Mouse (Mus musculus) megakaryocyte, embryonic 14.5 days (primary cell): ENCODE data around the gene Thop1. TPM values are rescaled to one million over a fixed set of nuclear protein-coding genes. Genes with fewer than 3 reads are reported as not detected.
"Not testable (repeated sequence)": the region's sequence is repeated elsewhere in the genome, so short reads cannot be mapped to it uniquely, and the experiment has no call there.

Experiments
- H3K27me3 ChIP-seq: replicated peaks from 2 replicates; pipeline ENCODE3; 2012; ENCODE audit warnings: inconsistent platforms
- H3K36me3 ChIP-seq: replicated peaks from 2 replicates; pipeline ENCODE3; 2012; ENCODE audit warnings: low read length, inconsistent platforms, mixed read lengths
- H3K4me1 ChIP-seq: 2 replicates; pipeline ENCODE4 v1.6.1; 2012; ENCODE audit warnings: inconsistent platforms
- H3K4me3 ChIP-seq: replicated peaks from 2 replicates; pipeline ENCODE3; 2012; ENCODE audit warnings: moderate library complexity, mild to moderate bottlenecking, inconsistent platforms
- H3K9me3 ChIP-seq: 2 replicates; pipeline ENCODE4 v1.6.1; 2012; ENCODE audit warnings: inconsistent platforms
- FLI1 ChIP-seq: IDR thresholded peaks from 2 replicates; pipeline ENCODE4 v1.6.1; 2012; ENCODE audit warnings: low read length, inconsistent platforms, mixed read lengths
- GATA1 ChIP-seq: IDR thresholded peaks from 3 replicates; pipeline ENCODE4 v1.6.1; 2012; ENCODE audit warnings: mixed read lengths, low read length, inconsistent platforms, borderline replicate concordance
- polyA plus RNA-seq: library from polyadenylated mRNA; stranded (reverse); fragments of >175 nt; gene quantifications from 2 replicates; pipeline ENCODE4 v1.2.3, GENCODE M21; 2012; ENCODE audit warnings: low replicate concordance; ENCODE audit not compliant: insufficient read depth

Thop1 gene
- polyA plus RNA-seq, 1 experiment: 62.3 TPM

GRCm38 (mm10) chr10:81057406-81058130 is 12.3 kb upstream of the Thop1 start:
- Histone ChIP-seq H3K4me3 (peak overlapping the region; percentile 65), H3K9me3 (no peaks in the 10 kb centered on the region), H3K36me3 (peaks cover 57% of the 10 kb centered on the region), H3K4me1 (peaks cover 74% of the 10 kb centered on the region), H3K27me3 (no peaks in the 10 kb centered on the region)
- TF ChIP-seq GATA1 (no peak), FLI1 (no peak)

GRCm38 (mm10) chr10:81058896-81059295 is 10.9 kb upstream of the Thop1 start:
- Histone ChIP-seq H3K27me3 (no peaks in the 10 kb centered on the region), H3K36me3 (peaks cover 44% of the 10 kb centered on the region), H3K9me3 (no peaks in the 10 kb centered on the region), H3K4me3 (peak overlapping the region; percentile 91), H3K4me1 (peaks cover 65% of the 10 kb centered on the region)
- TF ChIP-seq FLI1: no peak
- TF ChIP-seq GATA1: no peak

GRCm38 (mm10) chr10:81059603-81060543 is 10.0 kb upstream of the Thop1 start, which contains the start of gene Sgta:
TSS of gene Sgta (minus strand) at chr10:81060181.
- H3K36me3 ChIP-seq: peaks cover 34% of the 10 kb centered on the region
- no peaks in the 10 kb centered on the region for H3K27me3 ChIP-seq
- no peak for TF ChIP-seq GATA1
- peak; percentile 21; the same call in 1 of the 2 replicates for TF ChIP-seq FLI1
- H3K4me1 ChIP-seq: peaks cover 55% of the 10 kb centered on the region
- H3K4me3 ChIP-seq: peak within 1 kb of the TSS; percentile 91
- no peaks in the 10 kb centered on the region for H3K9me3 ChIP-seq

DNA sequence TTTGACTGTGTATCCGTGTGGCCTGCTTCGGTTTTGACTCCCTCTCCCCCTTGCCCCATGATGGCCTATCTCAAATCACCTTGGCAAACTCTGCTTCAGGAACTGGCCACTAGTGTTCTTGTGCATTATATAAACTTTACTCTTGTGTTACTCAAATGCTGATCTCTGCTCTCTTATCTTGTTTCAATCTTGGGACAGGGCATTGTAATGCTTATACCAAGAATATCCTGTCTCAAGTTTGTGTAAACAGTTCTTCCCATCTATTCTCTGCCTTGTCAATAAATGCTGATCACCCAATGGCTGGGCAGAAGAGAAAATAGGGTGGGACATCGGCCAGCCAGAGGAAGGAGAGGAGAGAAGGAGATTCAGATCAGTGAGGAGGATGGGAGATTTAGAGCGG is 7.1 kb upstream of the Thop1 start:
- TF ChIP-seq GATA1: no peak
- TF ChIP-seq FLI1: no peak
- no peak overlapping the region for H3K4me3 ChIP-seq
- peaks cover 8% of the 10 kb centered on the region for H3K36me3 ChIP-seq
- H3K9me3 ChIP-seq: no peaks in the 10 kb centered on the region
- H3K4me1 ChIP-seq: peaks cover 27% of the 10 kb centered on the region
- H3K27me3 ChIP-seq: no peaks in the 10 kb centered on the region

DNA sequence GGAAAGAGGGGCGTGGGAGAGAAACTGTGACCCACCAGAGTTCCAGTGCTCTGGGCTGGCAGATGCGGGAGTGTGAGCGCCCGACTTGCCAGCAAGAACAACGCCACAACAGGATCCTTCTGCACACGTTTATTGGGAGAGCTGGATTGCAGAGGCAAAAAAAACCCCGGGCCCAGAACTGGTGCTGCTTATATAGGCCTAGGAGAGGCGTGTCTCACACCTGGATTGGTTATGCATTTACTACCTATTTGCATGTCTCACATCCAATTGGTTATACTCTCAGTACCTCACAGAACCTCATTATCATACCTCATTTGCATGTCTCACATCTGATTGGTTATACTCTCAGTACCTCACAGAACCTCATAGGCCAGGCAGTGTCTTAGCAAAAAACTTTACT is 5.3 kb upstream of the Thop1 start:
- not testable (repeated sequence) for H3K27me3 ChIP-seq, H3K4me3 ChIP-seq, H3K36me3 ChIP-seq, H3K9me3 ChIP-seq
- H3K4me1 ChIP-seq: peaks cover 25% of the 10 kb centered on the region

DNA sequence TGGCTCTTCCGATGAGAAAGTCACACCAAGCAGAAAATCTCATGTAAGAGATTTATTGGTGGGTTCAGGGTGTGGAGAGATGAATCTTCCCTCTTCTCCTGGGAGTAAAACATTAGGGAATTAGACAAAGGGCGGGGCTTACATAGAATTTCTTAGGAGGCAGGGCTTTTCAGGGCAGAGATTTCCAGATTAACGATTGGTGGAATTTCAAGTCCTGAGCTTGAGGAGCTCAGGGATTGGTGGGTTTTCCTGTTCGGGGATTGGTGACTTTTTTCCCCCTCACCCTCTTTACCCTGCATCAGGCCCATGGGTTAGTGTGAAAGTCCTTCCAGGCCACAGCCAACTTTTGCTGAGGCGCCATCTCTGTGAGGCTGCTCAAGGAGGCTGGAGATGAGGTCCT is 1.1 kb upstream of the Thop1 start:
- TF ChIP-seq GATA1: no peak
- TF ChIP-seq FLI1: no peak
- H3K4me1 ChIP-seq: peaks cover 53% of the 10 kb centered on the region
- H3K27me3 ChIP-seq: no peaks in the 10 kb centered on the region
- no peak overlapping the region for H3K4me3 ChIP-seq
- no peaks in the 10 kb centered on the region for H3K9me3 ChIP-seq
- H3K36me3 ChIP-seq: peaks cover 21% of the 10 kb centered on the region

GRCm38 (mm10) chr10:81072290-81072689 is 2.5 kb downstream of the Thop1 start:
- TF ChIP-seq FLI1 (no peak), GATA1 (no peak)
- Histone ChIP-seq H3K4me1 (peaks cover 69% of the 10 kb centered on the region), H3K36me3 (peaks cover 57% of the 10 kb centered on the region), H3K9me3 (no peaks in the 10 kb centered on the region), H3K4me3 (peak overlapping the region; percentile 24), H3K27me3 (no peaks in the 10 kb centered on the region)

DNA sequence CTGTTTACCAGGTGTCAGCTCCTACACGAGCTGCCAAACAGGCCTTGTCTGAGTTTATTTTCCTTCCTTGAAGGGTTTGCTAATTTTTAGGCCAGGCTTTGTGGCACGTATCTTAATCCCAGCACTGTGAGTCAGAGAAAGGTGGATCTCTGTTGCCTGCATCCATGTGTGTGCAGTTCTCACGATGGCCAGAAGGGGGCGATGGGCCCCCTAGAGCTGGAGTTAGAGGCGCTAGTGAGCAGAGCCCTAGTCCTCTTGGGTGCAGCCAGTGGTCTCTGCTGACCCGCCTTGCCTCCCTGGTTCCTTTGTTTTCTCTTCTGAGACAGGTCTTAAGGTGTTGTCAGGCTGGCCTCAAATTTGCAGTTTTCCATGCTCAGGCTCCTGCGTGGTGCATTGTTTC is 3.6 kb downstream of the Thop1 start:
- no peak overlapping the region for H3K4me3 ChIP-seq
- no peaks in the 10 kb centered on the region for H3K27me3 ChIP-seq
- H3K9me3 ChIP-seq: no peaks in the 10 kb centered on the region
- TF ChIP-seq GATA1 (no peak), FLI1 (no peak)
- peaks cover 69% of the 10 kb centered on the region for H3K36me3 ChIP-seq
- peaks cover 64% of the 10 kb centered on the region for H3K4me1 ChIP-seq

GRCm38 (mm10) chr10:81075734-81076133 is 5.9 kb downstream of the Thop1 start:
- Histone ChIP-seq H3K9me3 (no peaks in the 10 kb centered on the region), H3K27me3 (no peaks in the 10 kb centered on the region), H3K4me1 (peaks cover 42% of the 10 kb centered on the region), H3K4me3 (no peak overlapping the region), H3K36me3 (peaks cover 92% of the 10 kb centered on the region)
- TF ChIP-seq FLI1 (no peak), GATA1 (no peak)

GRCm38 (mm10) chr10:81076356-81076755 is 6.5 kb downstream of the Thop1 start:
- peaks cover 98% of the 10 kb centered on the region for H3K36me3 ChIP-seq
- no peaks in the 10 kb centered on the region for H3K27me3 ChIP-seq
- no peak for TF ChIP-seq FLI1
- no peak for TF ChIP-seq GATA1
- no peaks in the 10 kb centered on the region for H3K9me3 ChIP-seq
- no peak overlapping the region for H3K4me3 ChIP-seq
- peaks cover 36% of the 10 kb centered on the region for H3K4me1 ChIP-seq
